Mouse (Mus musculus) liver, adult 2 months (tissue): ENCODE results near the gene Ngly1.

ENCODE experiments used
- CTCF ChIP-seq: fragments of 200-500 bp; IDR thresholded peaks from 2 replicates; pipeline ENCODE4 v1.5.1; 2011; ENCODE audit warnings: low read depth, low read length, control low read depth
- POLR2A ChIP-seq: fragments of 200-500 bp; IDR thresholded peaks from 2 replicates; pipeline ENCODE4 v1.6.1; 2011; ENCODE audit warnings: low read length, control low read depth; ENCODE audit not compliant: insufficient read depth; ENCODE audit errors: extremely low read depth

- TF ChIP-seq CTCF: no peak
- TF ChIP-seq POLR2A: no peak
Observed at GRCm38 (mm10) chr14:16267028-16267427, 17.9 kb downstream of the Ngly1 start.
